Mouse (Mus musculus): ENCODE results near the gene Celf5. TPM values are rescaled to one million over a fixed set of nuclear protein-coding genes. Genes with fewer than 3 reads are reported as not detected.

Celf5 gene
- polyA plus RNA-seq, 1 experiment = 1.0 TPM

- H3ac ChIP-seq (ENCODE audit: control insufficient read depth, insufficient read length, low read depth) = no peak overlapping the region
- peaks cover 81% of the 10 kb centered on the region for H3K36me3 ChIP-seq (ENCODE audit: control insufficient read depth, insufficient read depth)
- no peaks in the 10 kb centered on the region for H3K27me3 ChIP-seq (ENCODE audit: control insufficient read depth, insufficient read depth, insufficient read length)
- TF ChIP-seq USF1 (IDR thresholded peaks at IDR 0.05; ENCODE audit: low read depth) (no peak), MAX (IDR thresholded peaks at IDR 0.05) (no peak), CEBPB (IDR thresholded peaks at IDR 0.05; ENCODE audit: low read depth) (no peak), MYOG (IDR thresholded peaks at IDR 0.05; ENCODE audit: control insufficient read depth, extremely low read depth, insufficient read length) (no peak), FOSL1 (IDR thresholded peaks at IDR 0.05; ENCODE audit: insufficient read depth, low read length, poor library complexity, severe bottlenecking) (no peak), CTCF (IDR thresholded peaks at IDR 0.05; ENCODE audit: control insufficient read depth, insufficient read depth, insufficient read length) (no peak), MYOD1 (IDR thresholded peaks at IDR 0.05; ENCODE audit: control insufficient read depth, insufficient read length, low read depth) (no peak)
- H3K79me2 ChIP-seq (ENCODE audit: control insufficient read depth, insufficient read depth) = peaks cover 85% of the 10 kb centered on the region
- peaks cover 58% of the 10 kb centered on the region for H3K79me3 ChIP-seq (ENCODE audit: low read depth)
- no peak overlapping the region for H3K4me3 ChIP-seq (ENCODE audit: insufficient read depth, poor library complexity, severe bottlenecking)
Measured at GRCm38 (mm10) chr10:81412586-81413309, 69.8 kb downstream of the Celf5 start.

- Histone ChIP-seq H3K27me3 (ENCODE audit: control insufficient read depth, insufficient read depth, insufficient read length) (no peaks in the 10 kb centered on the region), H3K79me3 (ENCODE audit: low read depth) (peaks cover 58% of the 10 kb centered on the region), H3K4me3 (ENCODE audit: insufficient read depth, poor library complexity, severe bottlenecking) (no peak overlapping the region), H3ac (ENCODE audit: control insufficient read depth, insufficient read length, low read depth) (no peak overlapping the region), H3K36me3 (ENCODE audit: control insufficient read depth, insufficient read depth) (peaks cover 83% of the 10 kb centered on the region), H3K79me2 (ENCODE audit: control insufficient read depth, insufficient read depth) (peaks cover 82% of the 10 kb centered on the region)
- TF ChIP-seq CTCF (IDR thresholded peaks at IDR 0.05; ENCODE audit: control insufficient read depth, insufficient read depth, insufficient read length) (no peak), USF1 (IDR thresholded peaks at IDR 0.05; ENCODE audit: low read depth) (peak; percentile 60), MAX (IDR thresholded peaks at IDR 0.05) (peak; percentile 60)
Measured at GRCm38 (mm10) chr10:81411471-81412400, 70.8 kb downstream of the Celf5 start.

- peaks cover 50% of the 10 kb centered on the region for H3K79me3 ChIP-seq (ENCODE audit: low read depth)
- H3K4me3 ChIP-seq (ENCODE audit: insufficient read depth, poor library complexity, severe bottlenecking) = no peak overlapping the region
- H3K79me2 ChIP-seq (ENCODE audit: control insufficient read depth, insufficient read depth) = peaks cover 82% of the 10 kb centered on the region
- TF ChIP-seq FOSL1 (IDR thresholded peaks at IDR 0.05; ENCODE audit: insufficient read depth, low read length, poor library complexity, severe bottlenecking) = no peak
- no peak for TF ChIP-seq USF1 (IDR thresholded peaks at IDR 0.05; ENCODE audit: low read depth)
- TF ChIP-seq MAX (IDR thresholded peaks at IDR 0.05) = peak; percentile 4
- TF ChIP-seq MYOD1 (IDR thresholded peaks at IDR 0.05; ENCODE audit: control insufficient read depth, insufficient read length, low read depth) = no peak
- no peak for TF ChIP-seq CEBPB (IDR thresholded peaks at IDR 0.05; ENCODE audit: low read depth)
- TF ChIP-seq CTCF (IDR thresholded peaks at IDR 0.05; ENCODE audit: control insufficient read depth, insufficient read depth, insufficient read length) = no peak
- TF ChIP-seq MYOG (IDR thresholded peaks at IDR 0.05; ENCODE audit: control insufficient read depth, extremely low read depth, insufficient read length) = no peak
- peaks cover 85% of the 10 kb centered on the region for H3K36me3 ChIP-seq (ENCODE audit: control insufficient read depth, insufficient read depth)
- H3ac ChIP-seq (ENCODE audit: control insufficient read depth, insufficient read length, low read depth) = no peak overlapping the region
- no peaks in the 10 kb centered on the region for H3K27me3 ChIP-seq (ENCODE audit: control insufficient read depth, insufficient read depth, insufficient read length)
Measured at GRCm38 (mm10) chr10:81410981-81411380, 71.5 kb downstream of the Celf5 start.

GRCm38 (mm10) chr10:81410350-81410749 lies 72.2 kb downstream of the Celf5 start:
- TF ChIP-seq CEBPB (IDR thresholded peaks at IDR 0.05; ENCODE audit: low read depth) = no peak
- TF ChIP-seq MYOD1 (IDR thresholded peaks at IDR 0.05; ENCODE audit: control insufficient read depth, insufficient read length, low read depth) = no peak
- TF ChIP-seq MYOG (IDR thresholded peaks at IDR 0.05; ENCODE audit: control insufficient read depth, extremely low read depth, insufficient read length) = no peak
- TF ChIP-seq MAX (IDR thresholded peaks at IDR 0.05) = no peak
- TF ChIP-seq FOSL1 (IDR thresholded peaks at IDR 0.05; ENCODE audit: insufficient read depth, low read length, poor library complexity, severe bottlenecking) = no peak
- no peak for TF ChIP-seq USF1 (IDR thresholded peaks at IDR 0.05; ENCODE audit: low read depth)
- TF ChIP-seq CTCF (IDR thresholded peaks at IDR 0.05; ENCODE audit: control insufficient read depth, insufficient read depth, insufficient read length) = no peak
- Histone ChIP-seq H3K4me3 (ENCODE audit: insufficient read depth, poor library complexity, severe bottlenecking) (no peak overlapping the region), H3K36me3 (ENCODE audit: control insufficient read depth, insufficient read depth) (peaks cover 85% of the 10 kb centered on the region)

GRCm38 (mm10) chr10:81409330-81409729 lies 73.2 kb downstream of the Celf5 start:
- H3K36me3 ChIP-seq (ENCODE audit: control insufficient read depth, insufficient read depth) = peaks cover 84% of the 10 kb centered on the region
- TF ChIP-seq MYOD1 (IDR thresholded peaks at IDR 0.05; ENCODE audit: control insufficient read depth, insufficient read length, low read depth) (peak; percentile 93), MAX (IDR thresholded peaks at IDR 0.05) (peak; percentile 45), MYOG (IDR thresholded peaks at IDR 0.05; ENCODE audit: control insufficient read depth, extremely low read depth, insufficient read length) (no peak), FOSL1 (IDR thresholded peaks at IDR 0.05; ENCODE audit: insufficient read depth, low read length, poor library complexity, severe bottlenecking) (peak; percentile 19), CTCF (IDR thresholded peaks at IDR 0.05; ENCODE audit: control insufficient read depth, insufficient read depth, insufficient read length) (no peak), CEBPB (IDR thresholded peaks at IDR 0.05; ENCODE audit: low read depth) (no peak), USF1 (IDR thresholded peaks at IDR 0.05; ENCODE audit: low read depth) (no peak)
- H3K79me3 ChIP-seq (ENCODE audit: low read depth) = peaks cover 37% of the 10 kb centered on the region
- H3K79me2 ChIP-seq (ENCODE audit: control insufficient read depth, insufficient read depth) = peaks cover 75% of the 10 kb centered on the region
- no peaks in the 10 kb centered on the region for H3K27me3 ChIP-seq (ENCODE audit: control insufficient read depth, insufficient read depth, insufficient read length)
- H3K4me3 ChIP-seq (ENCODE audit: insufficient read depth, poor library complexity, severe bottlenecking) = peak overlapping the region; percentile 6
- no peak overlapping the region for H3ac ChIP-seq (ENCODE audit: control insufficient read depth, insufficient read length, low read depth)

More at GRCm38 (mm10) chr10:81410350-81410749, 72.2 kb downstream of the Celf5 start:
- Histone ChIP-seq H3ac (ENCODE audit: control insufficient read depth, insufficient read length, low read depth) (no peak overlapping the region), H3K79me3 (ENCODE audit: low read depth) (peaks cover 45% of the 10 kb centered on the region), H3K27me3 (ENCODE audit: control insufficient read depth, insufficient read depth, insufficient read length) (no peaks in the 10 kb centered on the region), H3K79me2 (ENCODE audit: control insufficient read depth, insufficient read depth) (peaks cover 77% of the 10 kb centered on the region)

Small RNA genes within 50 kb of the gene (microRNA-seq; reads per million reads assigned to microRNA genes)
- gene Gm25595 (ENCODE audit: borderline microRNAs expressed) = not detected
- gene Mir1191b (ENCODE audit: borderline microRNAs expressed) = 7.8 reads per million, percentile 56 among the genes with 10 or more reads in this experiment

Other genes starting within 250 kb of the Celf5 start
- 0.19 TPM for gene Zfr2, start 249.6 kb downstream of the Celf5 start, polyA plus RNA-seq (2012; fragmentation: generic; extraction: Trizol)
- 0.98 TPM for gene Matk, start 229.8 kb downstream of the Celf5 start, polyA plus RNA-seq (2012; fragmentation: generic; extraction: Trizol)
- gene Mrpl54, start 215.8 kb downstream of the Celf5 start, polyA plus RNA-seq (2012; fragmentation: generic; extraction: Trizol) = 174 TPM
- gene Apba3, start 215.7 kb downstream of the Celf5 start, polyA plus RNA-seq (2012; fragmentation: generic; extraction: Trizol) = 103 TPM
- not detected for gene Tjp3, start 191.1 kb downstream of the Celf5 start, polyA plus RNA-seq (2012; fragmentation: generic; extraction: Trizol)
- gene Pip5k1c, start 189.7 kb downstream of the Celf5 start, polyA plus RNA-seq (2012; fragmentation: generic; extraction: Trizol) = 33.3 TPM
- gene Cactin, start 161.6 kb downstream of the Celf5 start, polyA plus RNA-seq (2012; fragmentation: generic; extraction: Trizol) = 48.1 TPM
- gene Tbxa2r, start 154.0 kb downstream of the Celf5 start, polyA plus RNA-seq (2012; fragmentation: generic; extraction: Trizol) = 0.02 TPM
- gene Gipc3, start 139.4 kb downstream of the Celf5 start, polyA plus RNA-seq (2012; fragmentation: generic; extraction: Trizol) = 0.08 TPM
- 89.0 TPM for gene Hmg20b, start 132.2 kb downstream of the Celf5 start, polyA plus RNA-seq (2012; fragmentation: generic; extraction: Trizol)
- 8.2 TPM for gene Mfsd12, start 125.2 kb downstream of the Celf5 start, polyA plus RNA-seq (2012; fragmentation: generic; extraction: Trizol)
- 0.51 TPM for gene 4930404N11Rik, start 116.9 kb downstream of the Celf5 start, polyA plus RNA-seq (2012; fragmentation: generic; extraction: Trizol)
- gene Fzr1, start 104.2 kb downstream of the Celf5 start, polyA plus RNA-seq (2012; fragmentation: generic; extraction: Trizol) = 61.6 TPM
- 148 TPM for gene Dohh, start 98.3 kb downstream of the Celf5 start, polyA plus RNA-seq (2012; fragmentation: generic; extraction: Trizol)
- gene Gm48551, start 98.2 kb downstream of the Celf5 start, polyA plus RNA-seq (2012; fragmentation: generic; extraction: Trizol) = 1.7 TPM
- 0.20 TPM for gene Gm48552, start 93.7 kb downstream of the Celf5 start, polyA plus RNA-seq (2012; fragmentation: generic; extraction: Trizol)
- gene Smim24, start 89.7 kb downstream of the Celf5 start, polyA plus RNA-seq (2012; fragmentation: generic; extraction: Trizol) = 0.32 TPM
- 86.7 TPM for gene Nfic, start 27.1 kb downstream of the Celf5 start, polyA plus RNA-seq (2012; fragmentation: generic; extraction: Trizol)
- gene Ncln, start 13.7 kb upstream of the Celf5 start, polyA plus RNA-seq (2012; fragmentation: generic; extraction: Trizol) = 122 TPM
- gene S1pr4, start 17.4 kb upstream of the Celf5 start, polyA plus RNA-seq (2012; fragmentation: generic; extraction: Trizol) = 0.02 TPM
- gene Gna15, start 41.5 kb upstream of the Celf5 start, polyA plus RNA-seq (2012; fragmentation: generic; extraction: Trizol) = 0.16 TPM
- gene Gna11, start 62.5 kb upstream of the Celf5 start, polyA plus RNA-seq (2012; fragmentation: generic; extraction: Trizol) = 77.6 TPM
- 532 TPM for gene Aes, start 76.8 kb upstream of the Celf5 start, polyA plus RNA-seq (2012; fragmentation: generic; extraction: Trizol)
- gene Tle2, start 91.9 kb upstream of the Celf5 start, polyA plus RNA-seq (2012; fragmentation: generic; extraction: Trizol) = 7.1 TPM
- gene Tle6, start 118.4 kb upstream of the Celf5 start, polyA plus RNA-seq (2012; fragmentation: generic; extraction: Trizol) = 8.6 TPM
- gene BC025920, start 123.6 kb upstream of the Celf5 start, polyA plus RNA-seq (2012; fragmentation: generic; extraction: Trizol) = 0.25 TPM
- 20.8 TPM for gene Sirt6, start 145.1 kb upstream of the Celf5 start, polyA plus RNA-seq (2012; fragmentation: generic; extraction: Trizol)
- 8.5 TPM for gene Ankrd24, start 145.8 kb upstream of the Celf5 start, polyA plus RNA-seq (2012; fragmentation: generic; extraction: Trizol)
- 0.56 TPM for gene Gm10778, start 166.3 kb upstream of the Celf5 start, polyA plus RNA-seq (2012; fragmentation: generic; extraction: Trizol)
- gene Zfp433, start 222.1 kb upstream of the Celf5 start, polyA plus RNA-seq (2012; fragmentation: generic; extraction: Trizol) = 0.94 TPM